Mouse (Mus musculus) MEL (cell line): ENCODE results near the gene Msantd3.

Experiments used
- CTCF ChIP-seq, 3 experiments: IDR thresholded peaks in 2 of 3; conservative IDR thresholded peaks in 1 of 3; 2 replicates each; pipeline ENCODE4 v1.5.1; 2011 to 2012; ENCODE audit warnings: low read length in 3 of 3, low read depth in 2 of 3, mild to moderate bottlenecking in 2 of 3, improper control_type of control experiment in 1 of 3, inconsistent platforms in 1 of 3, mixed read lengths in 1 of 3, moderate library complexity in 1 of 3; ENCODE audit not compliant: control insufficient read depth in 1 of 3, insufficient read depth in 1 of 3, poor library complexity in 1 of 3, severe bottlenecking in 1 of 3
- MAX ChIP-seq: IDR thresholded peaks from 2 replicates; pipeline ENCODE4 v1.6.1; 2011; ENCODE audit warnings: low read length, improper control_type of control experiment
- POLR2A ChIP-seq, 2 experiments: IDR thresholded peaks; 2 replicates each; pipeline ENCODE4 v1.6.1; 2011 to 2012; ENCODE audit warnings: low read length in 2 of 2, mild to moderate bottlenecking in 2 of 2, control low read depth in 1 of 2, improper control_type of control experiment in 1 of 2, low read depth in 1 of 2, moderate library complexity in 1 of 2; ENCODE audit not compliant: control insufficient read depth in 1 of 2, insufficient read depth in 1 of 2, poor library complexity in 1 of 2
- POLR2AphosphoS5 ChIP-seq: IDR thresholded peaks from 2 replicates; pipeline ENCODE4 v1.6.1; 2012; ENCODE audit warnings: low read depth, borderline replicate concordance, mild to moderate bottlenecking, inconsistent platforms, low read length, moderate library complexity, mixed read lengths
- ZC3H11A ChIP-seq: IDR thresholded peaks from 2 replicates; pipeline ENCODE4 v1.6.1; 2012; ENCODE audit warnings: low read depth, mild to moderate bottlenecking, inconsistent platforms, low read length, improper control_type of control experiment

DNA sequence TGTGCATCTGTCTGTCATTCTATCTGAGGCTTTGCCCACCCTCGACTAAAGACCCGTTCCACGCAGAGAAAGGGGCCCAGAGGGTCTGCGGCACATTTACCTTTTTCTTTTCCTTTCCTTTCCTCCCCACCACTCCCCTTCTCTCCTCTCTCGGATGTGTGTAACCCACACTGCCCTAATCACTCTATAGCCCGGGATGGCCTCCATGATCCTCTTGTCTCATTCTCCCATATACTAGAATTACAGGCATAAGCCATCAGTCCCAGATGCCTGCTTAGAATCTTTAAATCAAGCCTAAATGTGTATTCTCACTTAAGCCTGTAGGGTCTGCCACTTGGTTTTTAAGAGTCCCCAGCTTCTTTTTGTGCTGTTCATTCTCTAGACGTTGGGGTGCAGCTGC, 36.6 kb downstream of the Msantd3 start:
- no peak for TF ChIP-seq POLR2AphosphoS5
- TF ChIP-seq POLR2A (IDR thresholded peaks at IDR 0.05; ENCODE audit: control insufficient read depth in 1 of 2, insufficient read depth in 1 of 2, low read depth in 1 of 2, low read length in 2 of 2, poor library complexity in 1 of 2) = no peak
- no peak for TF ChIP-seq CTCF (IDR thresholded peaks at IDR 0.05 in 2 of 3, conservative IDR thresholded peaks at IDR 0.05 in 1 of 3; ENCODE audit: control insufficient read depth in 1 of 3, insufficient read depth in 1 of 3, low read depth in 2 of 3, low read length in 3 of 3, poor library complexity in 1 of 3, severe bottlenecking in 1 of 3)
- no peak for TF ChIP-seq ZC3H11A
- no peak for TF ChIP-seq MAX
